Mouse (Mus musculus) kidney, embryonic 15.5 days (tissue): ENCODE measurements around the gene Ube2d2b. TPM values are rescaled to one million over a fixed set of nuclear protein-coding genes. Genes with fewer than 3 reads are reported as not detected.

Experiments used
- ATAC-seq: fragments of 200-750 bp; cut with Nextera tagmentation; replicated peaks from 2 replicates; pipeline ENCODE4 v1.8.0; 2017; ENCODE audit warnings: moderate TSS enrichment; ENCODE audit not compliant: low FRiP score
- H3K27ac ChIP-seq: fragments of 300-500 bp; sonication (generic); 2 replicates; pipeline ENCODE4 v1.5.1; 2015; ENCODE audit warnings: mild to moderate bottlenecking, inconsistent platforms
- H3K27me3 ChIP-seq: fragments of 300-500 bp; sonication (generic); 2 replicates; pipeline ENCODE4 v1.6.1; 2015; ENCODE audit warnings: inconsistent platforms
- H3K36me3 ChIP-seq: fragments of 300-500 bp; sonication (generic); 2 replicates; pipeline ENCODE4 v1.6.1; 2015; ENCODE audit warnings: inconsistent platforms
- H3K4me1 ChIP-seq: fragments of 300-500 bp; sonication (generic); 2 replicates; pipeline ENCODE4 v1.6.1; 2015; ENCODE audit warnings: inconsistent platforms
- H3K4me2 ChIP-seq: fragments of 300-500 bp; sonication (generic); 2 replicates; pipeline ENCODE4 v1.6.1; 2015; ENCODE audit warnings: moderate library complexity, mild to moderate bottlenecking, inconsistent platforms
- H3K4me3 ChIP-seq: fragments of 300-500 bp; sonication (generic); replicated peaks from 2 replicates; pipeline ENCODE4 v1.5.1; 2015; ENCODE audit warnings: mild to moderate bottlenecking, inconsistent platforms
- H3K9ac ChIP-seq: fragments of 300-500 bp; sonication (generic); 2 replicates; pipeline ENCODE4 v1.6.1; 2015; ENCODE audit warnings: mild to moderate bottlenecking, inconsistent platforms
- H3K9me3 ChIP-seq: fragments of 300-500 bp; sonication (generic); replicated peaks from 2 replicates; pipeline ENCODE4 v1.6.1; 2016; ENCODE audit warnings: inconsistent platforms
- WGBS: fragments of 180-500 bp; shearing (Covaris S2); methylation state at CpG from one replicate; pipeline ENCODE4 v1.1.7; 2015; ENCODE audit warnings: mixed read lengths; 5-methylcytosine and 5-hydroxymethylcytosine counted together
- polyA plus RNA-seq: library from polyadenylated mRNA; unstranded; fragments of >200 nt; fragmentation: Nextera tagmentation; extraction: Ambion mirVana; gene quantifications from 2 replicates; pipeline ENCODE4 v1.2.1, GENCODE M21; 2015

Gene Ube2d2b
- polyA plus RNA-seq, 1 experiment from 2014 or later, result 0.30 TPM

- WGBS, result 47% methylated on average over 2 of the region's 2 CpGs
- no peak overlapping the region for H3K27ac ChIP-seq
- H3K27me3 ChIP-seq, result no peaks in the 10 kb centered on the region
- H3K4me2 ChIP-seq, result no peak overlapping the region
- no peaks in the 10 kb centered on the region for H3K36me3 ChIP-seq
- H3K9ac ChIP-seq, result no peak overlapping the region
- peaks cover 11% of the 10 kb centered on the region for H3K4me1 ChIP-seq
- ATAC-seq, result no peak
- no peaks in the 10 kb centered on the region for H3K9me3 ChIP-seq
- no peak overlapping the region for H3K4me3 ChIP-seq
Observed at GRCm38 (mm10) chr5:107858963-107859362, 29.1 kb downstream of the Ube2d2b start.

- no peak for ATAC-seq
- H3K9ac ChIP-seq, result no peak overlapping the region
- no peaks in the 10 kb centered on the region for H3K27me3 ChIP-seq
- H3K27ac ChIP-seq, result no peak overlapping the region
- 78% methylated on average over 3 of the region's 3 CpGs for WGBS
- no peak overlapping the region for H3K4me2 ChIP-seq
- no peaks in the 10 kb centered on the region for H3K36me3 ChIP-seq
- H3K4me1 ChIP-seq, result peaks cover 16% of the 10 kb centered on the region
- no peaks in the 10 kb centered on the region for H3K9me3 ChIP-seq
- H3K4me3 ChIP-seq, result no peak overlapping the region
Observed at GRCm38 (mm10) chr5:107863971-107864370, 34.1 kb downstream of the Ube2d2b start.

DNA sequence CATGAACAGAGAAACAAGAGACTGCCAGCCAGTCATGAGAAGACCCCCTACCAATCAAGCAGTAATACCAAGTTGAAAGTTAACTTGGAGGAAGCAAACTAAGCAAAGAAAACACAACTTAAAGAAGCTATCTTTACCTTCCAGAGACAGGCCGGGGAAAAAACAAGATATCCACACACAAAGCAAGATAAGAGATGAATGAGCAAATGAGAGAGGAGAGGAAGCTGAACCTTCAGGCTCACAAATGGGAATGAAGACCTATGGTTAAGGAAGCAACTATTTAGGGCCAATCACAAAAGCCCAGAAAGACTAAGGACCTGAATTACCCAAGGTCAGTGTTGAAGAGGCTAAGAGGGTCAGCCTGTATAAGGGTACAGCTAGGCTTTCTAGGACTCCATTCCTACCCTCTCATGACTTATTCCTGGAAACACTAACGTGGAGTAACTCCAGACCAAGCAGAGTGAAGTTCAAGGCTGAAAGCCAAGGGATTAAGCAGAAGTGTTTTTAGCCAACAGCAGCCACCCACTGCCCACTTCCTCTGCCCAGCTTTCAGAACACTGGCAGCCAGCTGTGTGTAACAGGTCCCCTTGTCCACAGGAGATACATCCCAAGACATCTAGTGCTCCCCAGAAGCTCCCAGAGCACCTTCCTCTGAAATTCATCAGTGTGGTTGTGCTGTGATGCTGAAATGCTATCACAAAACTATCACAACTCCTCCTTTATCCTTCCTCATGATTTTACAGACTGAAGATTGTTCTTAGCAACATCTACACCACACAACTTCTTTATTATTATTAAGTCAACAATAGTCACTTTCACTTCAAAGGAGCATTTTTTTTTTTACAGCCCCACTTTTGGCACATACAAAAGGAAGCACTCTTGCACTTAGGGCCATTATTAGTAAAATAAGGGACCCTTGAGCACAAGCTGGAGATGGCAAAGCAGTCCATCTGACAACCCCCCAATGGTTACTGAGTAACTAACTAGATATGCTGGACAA lies 36.5 kb downstream of the Ube2d2b start:
- no peaks in the 10 kb centered on the region for H3K36me3 ChIP-seq
- peak overlapping the region; percentile 66 for H3K4me2 ChIP-seq
- H3K27ac ChIP-seq, result no peak overlapping the region
- peaks cover 16% of the 10 kb centered on the region for H3K4me1 ChIP-seq
- H3K4me3 ChIP-seq, result no peak overlapping the region
- H3K9me3 ChIP-seq, result no peaks in the 10 kb centered on the region
- 66% methylated on average over 2 of the region's 2 CpGs for WGBS
- H3K9ac ChIP-seq, result no peak overlapping the region
- 0 out of 2 replicates have a peak, but pooled peaks cover 3% of the 10 kb centered on the region for H3K27me3 ChIP-seq
- no peak for ATAC-seq

DNA sequence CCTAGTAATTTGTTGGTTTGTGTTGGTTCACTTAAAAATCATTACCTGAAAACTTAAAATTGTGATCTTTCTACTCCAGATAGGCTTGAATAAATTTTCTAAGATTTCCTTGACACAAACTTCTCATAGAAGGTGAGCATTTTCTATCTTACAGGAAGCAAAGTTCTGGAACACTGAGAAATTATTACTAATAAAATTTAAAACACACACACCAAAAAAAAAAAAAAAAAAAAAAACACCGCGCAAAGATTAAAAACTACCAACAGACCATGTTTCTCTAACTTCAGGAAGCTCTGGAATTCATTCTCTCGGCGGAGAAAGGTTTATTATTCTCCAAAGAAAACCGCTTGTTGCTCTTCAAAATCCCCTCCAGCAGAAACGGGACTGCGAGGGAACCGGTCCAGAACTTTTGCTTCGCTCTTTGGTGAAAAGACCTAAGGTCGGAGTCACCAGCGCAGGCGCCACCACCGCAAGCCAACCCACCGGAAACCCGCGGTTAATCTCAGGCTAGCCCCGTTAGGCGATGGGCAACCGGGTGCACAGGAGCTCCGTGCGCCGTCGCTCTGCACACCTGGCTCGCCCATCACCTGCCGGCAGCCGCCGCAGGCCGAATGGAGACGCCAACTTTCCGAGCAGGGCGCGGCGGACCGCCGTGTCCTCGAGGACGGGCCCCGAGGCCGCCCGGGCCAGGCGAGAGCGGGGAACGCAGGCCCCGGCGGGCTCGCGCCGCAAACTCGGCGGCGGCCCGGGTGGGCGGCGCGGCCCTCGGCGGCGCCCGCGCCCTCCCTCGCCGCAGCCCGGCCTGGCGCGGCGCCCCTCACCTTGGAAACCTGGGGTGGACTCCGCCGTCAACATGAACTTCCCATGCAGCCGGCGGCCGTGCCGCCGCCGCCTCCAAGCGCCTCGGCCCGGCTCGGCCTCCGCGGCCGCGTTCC lies 38.3 kb downstream of the Ube2d2b start:
- H3K9me3 ChIP-seq, result no peaks in the 10 kb centered on the region
- peak overlapping the region; percentile 93 for H3K4me3 ChIP-seq
- peaks cover 16% of the 10 kb centered on the region for H3K4me1 ChIP-seq
- H3K4me2 ChIP-seq, result peak overlapping the region; percentile 66
- peak overlapping the region; percentile 98 for H3K27ac ChIP-seq
- H3K9ac ChIP-seq, result peak overlapping the region; percentile 93
- no peaks in the 10 kb centered on the region for H3K36me3 ChIP-seq
- ATAC-seq, result peak; percentile 76
- 0 out of 2 replicates have a peak, but pooled peaks cover 3% of the 10 kb centered on the region for H3K27me3 ChIP-seq
- WGBS, result under 1% methylated on average over 61 of the region's 82 CpGs

- Histone ChIP-seq H3K4me3 (peak overlapping the region; percentile 93), H3K36me3 (no peaks in the 10 kb centered on the region), H3K9me3 (no peaks in the 10 kb centered on the region), H3K4me2 (peak overlapping the region; percentile 66), H3K9ac (peak overlapping the region; percentile 93), H3K4me1 (peaks cover 16% of the 10 kb centered on the region), H3K27me3 (0 out of 2 replicates have a peak, but pooled peaks cover 3% of the 10 kb centered on the region), H3K27ac (peak overlapping the region; percentile 98)
- under 1% methylated on average over 57 of the region's 58 CpGs for WGBS
- ATAC-seq, result peak; percentile 100
Observed at GRCm38 (mm10) chr5:107868905-107869424, 39.1 kb downstream of the Ube2d2b start.

GRCm38 (mm10) chr5:107869701-107870100 lies 39.8 kb downstream of the Ube2d2b start:
- no peak for ATAC-seq
- H3K9ac ChIP-seq, result no peak overlapping the region
- H3K36me3 ChIP-seq, result no peaks in the 10 kb centered on the region
- peaks cover 16% of the 10 kb centered on the region for H3K4me1 ChIP-seq
- WGBS, result 62% methylated on average over 2 of the region's 2 CpGs
- H3K4me2 ChIP-seq, result no peak overlapping the region
- H3K27ac ChIP-seq, result no peak overlapping the region
- no peak overlapping the region for H3K4me3 ChIP-seq
- H3K9me3 ChIP-seq, result no peaks in the 10 kb centered on the region
- H3K27me3 ChIP-seq, result 0 out of 2 replicates have a peak, but pooled peaks cover 3% of the 10 kb centered on the region

DNA sequence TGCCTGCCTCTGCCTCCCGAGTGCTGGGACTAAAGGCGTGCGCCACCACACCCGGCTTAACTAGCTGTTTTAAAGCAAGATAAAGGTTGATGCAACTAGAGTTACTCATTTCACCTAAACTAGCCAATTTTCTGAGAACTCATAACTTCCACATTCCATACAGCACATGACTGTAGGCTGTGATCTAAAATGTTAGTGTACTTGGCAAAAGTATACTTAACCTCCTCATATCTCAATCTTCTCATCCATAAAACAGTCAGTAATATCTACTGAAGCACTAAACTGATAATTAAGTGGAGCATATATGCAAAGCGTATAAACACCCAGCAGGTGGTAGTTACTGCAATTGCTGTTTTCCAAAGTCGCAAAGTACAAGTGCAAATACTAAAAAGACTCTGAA lies 43.4 kb downstream of the Ube2d2b start:
- Histone ChIP-seq H3K27ac (no peak overlapping the region), H3K36me3 (no peaks in the 10 kb centered on the region), H3K9me3 (no peaks in the 10 kb centered on the region), H3K4me1 (no peaks in the 10 kb centered on the region), H3K4me3 (no peak overlapping the region), H3K4me2 (no peak overlapping the region), H3K27me3 (0 out of 2 replicates have a peak, but pooled peaks cover 3% of the 10 kb centered on the region), H3K9ac (no peak overlapping the region)
- no peak for ATAC-seq
- WGBS, result 93% methylated on average over 6 of the region's 6 CpGs

DNA sequence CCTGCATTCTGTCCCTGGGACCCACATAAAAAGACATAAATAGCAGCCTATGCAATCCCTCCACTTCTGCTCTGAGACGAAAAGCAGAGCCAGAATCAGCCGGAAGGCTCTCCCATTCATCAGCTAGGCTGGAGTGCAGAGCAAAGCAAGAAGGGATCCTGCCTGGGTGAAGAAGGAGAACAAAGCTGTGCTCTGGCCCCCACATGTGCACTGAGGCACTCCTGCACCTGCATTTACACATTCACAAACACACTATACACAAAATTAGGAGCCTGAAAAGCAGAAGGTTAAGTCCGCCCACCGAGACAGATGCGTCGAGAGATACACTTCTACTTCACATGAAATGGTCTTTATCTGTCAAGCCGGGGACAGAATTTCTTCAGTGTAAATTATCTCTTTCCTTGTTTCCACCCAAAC lies 44.0 kb downstream of the Ube2d2b start:
- ATAC-seq, result no peak
- H3K4me2 ChIP-seq, result no peak overlapping the region
- H3K27ac ChIP-seq, result no peak overlapping the region
- H3K27me3 ChIP-seq, result 0 out of 2 replicates have a peak, but pooled peaks cover 3% of the 10 kb centered on the region
- no peak overlapping the region for H3K4me3 ChIP-seq
- no peak overlapping the region for H3K9ac ChIP-seq
- H3K9me3 ChIP-seq, result no peaks in the 10 kb centered on the region
- H3K4me1 ChIP-seq, result no peaks in the 10 kb centered on the region
- H3K36me3 ChIP-seq, result no peaks in the 10 kb centered on the region
- 77% methylated on average over 7 of the region's 7 CpGs for WGBS

DNA sequence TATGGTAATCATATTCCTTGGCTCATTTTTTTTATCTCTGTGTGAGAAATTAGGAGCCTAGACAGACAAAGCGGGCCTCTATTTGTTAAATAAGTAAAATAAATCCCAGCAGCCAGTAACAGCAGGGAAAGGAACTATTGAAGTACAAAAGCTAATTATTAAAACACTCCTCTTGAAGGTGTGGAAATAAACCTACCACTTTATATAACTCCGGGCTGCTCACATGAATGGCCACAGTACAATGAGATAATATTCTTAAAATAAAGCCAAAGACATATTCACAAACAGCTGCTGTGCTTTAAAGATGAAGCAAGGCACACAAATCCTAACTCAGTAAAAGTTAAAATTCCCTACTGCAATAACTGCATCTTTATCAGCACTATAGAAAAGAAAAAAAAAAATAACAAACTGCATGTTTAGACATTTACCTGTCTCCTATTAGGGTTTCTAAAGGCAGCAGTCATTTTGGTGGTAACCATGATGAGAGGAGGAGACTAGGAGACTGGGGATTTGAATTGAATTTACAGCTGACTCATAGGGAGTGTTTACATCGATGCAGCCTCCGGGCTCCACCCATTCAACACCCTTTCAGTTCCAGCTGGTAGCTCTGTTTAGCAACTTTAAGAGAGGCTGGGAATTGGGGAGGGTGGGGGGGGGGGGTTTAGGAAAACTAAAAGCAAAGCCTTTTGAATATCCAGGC lies 44.8 kb downstream of the Ube2d2b start, which contains the start of gene Evi5:
Evi5 (minus strand) TSS at position 547 of the 700 bp plus-strand sequence.
- Histone ChIP-seq H3K27me3 (0 out of 2 replicates have a peak, but pooled peaks cover 3% of the 10 kb centered on the region), H3K4me3 (no peak within 1 kb of the TSS), H3K36me3 (no peaks in the 10 kb centered on the region), H3K4me2 (0 out of 2 replicates have a peak within 1 kb of the TSS, but pooled peaks have one; percentile 3), H3K27ac (no peak within 1 kb of the TSS), H3K9me3 (no peaks in the 10 kb centered on the region), H3K9ac (no peak within 1 kb of the TSS), H3K4me1 (no peaks in the 10 kb centered on the region)
- peak; percentile 74 for ATAC-seq
- 42% methylated on average over 4 of the region's 4 CpGs for WGBS

GRCm38 (mm10) chr5:107875261-107875611 lies 45.3 kb downstream of the Ube2d2b start:
- H3K36me3 ChIP-seq, result no peaks in the 10 kb centered on the region
- H3K9me3 ChIP-seq, result no peaks in the 10 kb centered on the region
- peak; percentile 57; the same call in 1 of the 2 replicates for ATAC-seq
- 0 out of 2 replicates have a peak, but pooled peaks cover 3% of the 10 kb centered on the region for H3K27me3 ChIP-seq
- no peak overlapping the region for H3K4me2 ChIP-seq
- no peaks in the 10 kb centered on the region for H3K4me1 ChIP-seq
- H3K4me3 ChIP-seq, result no peak overlapping the region
- H3K9ac ChIP-seq, result no peak overlapping the region
- no peak overlapping the region for H3K27ac ChIP-seq

- 89% methylated on average over 1 of the region's 1 CpGs for WGBS
- Histone ChIP-seq H3K27ac (no peak overlapping the region), H3K4me1 (no peaks in the 10 kb centered on the region), H3K36me3 (no peaks in the 10 kb centered on the region), H3K4me2 (no peak overlapping the region), H3K9ac (no peak overlapping the region), H3K9me3 (no peaks in the 10 kb centered on the region), H3K27me3 (no peaks in the 10 kb centered on the region), H3K4me3 (no peak overlapping the region)
- ATAC-seq, result no peak
Observed at GRCm38 (mm10) chr5:107877053-107877452, 47.2 kb downstream of the Ube2d2b start.
